Mouse (Mus musculus) bone marrow macrophage, adult 2 months (primary cell): ENCODE measurements around the gene Sart1.

ENCODE experiments used
- CTCF ChIP-seq: IDR thresholded peaks from 2 replicates; pipeline ENCODE4 v1.5.1; 2012; ENCODE audit warnings: low read depth, mild to moderate bottlenecking, low read length, moderate library complexity
- POLR2A ChIP-seq: IDR thresholded peaks from 2 replicates; pipeline ENCODE4 v1.6.1; 2012; ENCODE audit warnings: mild to moderate bottlenecking, low read depth, low read length, borderline replicate concordance

DNA sequence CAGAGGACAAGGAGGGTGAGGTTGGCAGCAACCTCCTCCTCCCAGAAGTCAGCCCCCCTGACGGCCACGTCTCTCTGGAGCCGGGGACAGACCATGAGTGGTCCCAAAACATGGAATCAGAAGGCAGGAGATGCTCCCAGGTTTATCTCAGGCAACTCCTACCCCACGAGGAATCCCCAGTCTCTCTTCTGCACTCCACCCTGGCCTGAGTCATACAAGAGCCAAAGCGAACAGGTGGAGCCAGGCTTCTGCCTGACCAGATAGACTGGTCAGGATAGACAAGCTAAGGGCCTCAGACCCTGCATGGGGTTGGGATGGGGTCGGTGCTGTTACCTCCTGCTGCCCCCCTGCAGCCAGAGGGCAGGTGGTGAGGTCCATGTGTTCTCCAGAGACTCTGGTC, 40.4 kb downstream of the Sart1 start:
- no peak for TF ChIP-seq POLR2A
- no peak for TF ChIP-seq CTCF
